Mouse (Mus musculus): ENCODE measurements around the gene Usp22.
"Not testable (repeated sequence)": the region's sequence is repeated elsewhere in the genome, so short reads cannot be mapped to it uniquely, and the experiment has no call there.

Usp22 gene

GRCm38 (mm10) chr11:61143564-61144469, 31.0 kb downstream of the Usp22 start:
- no peak for DNase-seq (ENCODE audit: low spot score in 2 of 2)

GRCm38 (mm10) chr11:61142941-61143530, 31.8 kb downstream of the Usp22 start:
- DNase-seq (ENCODE audit: low spot score in 2 of 2) = no peak

- DNase-seq (ENCODE audit: low spot score in 2 of 2) = no peak
Observed at GRCm38 (mm10) chr11:61142262-61142661, 32.6 kb downstream of the Usp22 start.

- DNase-seq (ENCODE audit: low spot score in 2 of 2) = no peak
Observed at GRCm38 (mm10) chr11:61141693-61142092, 33.2 kb downstream of the Usp22 start.

GRCm38 (mm10) chr11:61132943-61133342, 41.9 kb downstream of the Usp22 start:
- DNase-seq (ENCODE audit: low spot score in 2 of 2) = no peak

GRCm38 (mm10) chr11:61130646-61131045, 44.2 kb downstream of the Usp22 start:
- DNase-seq (ENCODE audit: low spot score in 2 of 2) = not testable (repeated sequence)

- no peak for DNase-seq (ENCODE audit: low spot score in 2 of 2)
Observed at GRCm38 (mm10) chr11:61129305-61129704, 45.5 kb downstream of the Usp22 start.

- DNase-seq (ENCODE audit: low spot score in 2 of 2) = no peak
Observed at GRCm38 (mm10) chr11:61127421-61128055, 47.3 kb downstream of the Usp22 start.

- DNase-seq (ENCODE audit: low spot score in 2 of 2) = no peak
Observed at GRCm38 (mm10) chr11:61126606-61127355, 48.1 kb downstream of the Usp22 start, which contains the start of gene Tnfrsf13b. Tnfrsf13b (plus strand) TSS chr11:61126755.

- no peak for DNase-seq (ENCODE audit: low spot score in 2 of 2)
Observed at GRCm38 (mm10) chr11:61125970-61126369, 48.9 kb downstream of the Usp22 start.

- DNase-seq (ENCODE audit: low spot score in 2 of 2) = no peak
Observed at GRCm38 (mm10) chr11:61123886-61124285, 51.0 kb downstream of the Usp22 start.

- no peak for DNase-seq (ENCODE audit: low spot score in 2 of 2)
Observed at GRCm38 (mm10) chr11:61122769-61123288, 52.0 kb downstream of the Usp22 start.

GRCm38 (mm10) chr11:61122283-61122768, 52.5 kb downstream of the Usp22 start:
- DNase-seq (ENCODE audit: low spot score in 2 of 2) = no peak

GRCm38 (mm10) chr11:61119996-61120583, 54.8 kb downstream of the Usp22 start:
- DNase-seq (ENCODE audit: low spot score in 2 of 2) = no peak

GRCm38 (mm10) chr11:61116226-61116625, 58.6 kb downstream of the Usp22 start:
- DNase-seq (ENCODE audit: low spot score in 2 of 2) = no peak

- no peak for DNase-seq (ENCODE audit: low spot score in 2 of 2)
Observed at GRCm38 (mm10) chr11:61112323-61112995, 62.4 kb downstream of the Usp22 start.

- no peak for DNase-seq (ENCODE audit: low spot score in 2 of 2)
Observed at GRCm38 (mm10) chr11:61111472-61111871, 63.4 kb downstream of the Usp22 start.

GRCm38 (mm10) chr11:61110928-61111327, 63.9 kb downstream of the Usp22 start:
- DNase-seq (ENCODE audit: low spot score in 2 of 2) = no peak

GRCm38 (mm10) chr11:61110113-61110512, 64.7 kb downstream of the Usp22 start:
- DNase-seq (ENCODE audit: low spot score in 2 of 2) = no peak

GRCm38 (mm10) chr11:61109707-61110106, 65.1 kb downstream of the Usp22 start:
- no peak for DNase-seq (ENCODE audit: low spot score in 2 of 2)
